Comparison of ENCODE assay signal across 8 mouse cellular contexts in genomic region chr17:66416841-66417313, GRCm38 (mm10). TPM values are rescaled to one million over a fixed set of nuclear protein-coding genes. Genes with fewer than 3 reads are reported as not detected.
DNase-seq lines count a peak whose midpoint lies in the region; TF ChIP-seq lines count a peak whose summit lies in the region.

No protein-coding gene starts in this region.

- peaks cover 75% of the 10 kb centered on the region for H3K4me1 ChIP-seq in hindbrain, embryonic 10.5 days (replicated peaks)
- H3K4me1 ChIP-seq in small intestine, adult 2 months (ENCODE audit: control insufficient read depth, insufficient read depth, insufficient read length, low read length): no peaks in the 10 kb centered on the region; the same call in 1 of the 2 replicates

- TF ChIP-seq CTCF in small intestine, adult 2 months (IDR thresholded peaks at IDR 0.05; ENCODE audit: extremely low read depth, insufficient read length, insufficient replicate concordance, low read depth, low read length): no peak

- H3K27ac ChIP-seq in hindbrain, embryonic 10.5 days: peak overlapping the region; percentile 79
- no peak overlapping the region for H3K27ac ChIP-seq in small intestine, adult 2 months (ENCODE audit: insufficient read depth, low read depth, low read length)

- H3K9me3 ChIP-seq in hindbrain, embryonic 10.5 days: no peaks in the 10 kb centered on the region

- peak; percentile 52 to 57 for DNase-seq in cerebellum, adult 18-20 months
- no peak for DNase-seq in cerebellum, adult 11 months
- DNase-seq in embryo, embryonic 10.5 days (ENCODE audit: low spot score): peak; percentile 75
- DNase-seq in hindbrain, embryonic 10.5 days (ENCODE audit: low spot score): peak; percentile 38
- DNase-seq in layer of hippocampus, adult 11-12 months (ENCODE audit: low spot score): peak; percentile 34
- peak; percentile 54 for DNase-seq in lung, postnatal 36 days
- no peak for DNase-seq in urinary bladder, postnatal 14 days (ENCODE audit: low spot score)

- H3K4me3 ChIP-seq in hindbrain, embryonic 10.5 days: 0 out of 2 replicates have a peak overlapping the region, but pooled peaks have one; percentile 9
- 0 out of 2 replicates have a peak overlapping the region, but pooled peaks have one; percentile 36 for H3K4me3 ChIP-seq in small intestine, adult 2 months (ENCODE audit: low read depth, low read length)

- TF ChIP-seq POLR2A in small intestine, adult 2 months (IDR thresholded peaks at IDR 0.05; ENCODE audit: low read depth, low read length): no peak

- WGBS in hindbrain, embryonic 10.5 days: 61% methylated on average over 14 of the region's 14 CpGs
- 32% methylated on average over 14 of the region's 14 CpGs for WGBS in small intestine, adult 2 months

- H3K27me3 ChIP-seq in hindbrain, embryonic 10.5 days (ENCODE audit: insufficient read depth, poor library complexity, severe bottlenecking): no peaks in the 10 kb centered on the region
- H3K27me3 ChIP-seq in small intestine, adult 2 months (ENCODE audit: control insufficient read depth, insufficient read depth, low read length): no peaks in the 10 kb centered on the region

- peaks cover 50% of the 10 kb centered on the region for H3K36me3 ChIP-seq in hindbrain, embryonic 10.5 days
- H3K36me3 ChIP-seq in small intestine, adult 2 months (ENCODE audit: control insufficient read depth, insufficient read depth, low read length): no peaks in the 10 kb centered on the region

RNA-seq across cellular contexts. Expression of gene Mtcl1, which starts 32.7 kb away (rescaled TPM):
- 52.8 and 89.7 TPM in 2 replicates for polyA plus RNA-seq in hindbrain, embryonic 10.5 days (2016; fragmentation: Nextera tagmentation; extraction: Ambion mirVana)
- polyA plus RNA-seq in small intestine, adult 2 months (2012; rRNA removed): 1.8 and 1.9 TPM in 2 replicates

Comparison
In these comparisons a context has a peak if more than half of its experiments do, and no peak if none do; other contexts are left out.
1. DNase-seq: peak in cerebellum, adult 18-20 months (2 of 2), embryo, embryonic 10.5 days (single experiment), hindbrain, embryonic 10.5 days (single experiment), layer of hippocampus, adult 11-12 months (single experiment) and lung, postnatal 36 days (single experiment); none in cerebellum, adult 11 months (single experiment) and urinary bladder, postnatal 14 days (single experiment).
2. RNA of gene Mtcl1, which starts 32.7 kb away (polyA plus RNA-seq): 52.8 to 89.7 TPM in hindbrain, embryonic 10.5 days; 1.8 to 1.9 TPM in small intestine, adult 2 months; every median in the first group is over 10 times any median in the second.